Comparison of ENCODE assay signal across 20 mouse cellular contexts in the genomic region with DNA sequence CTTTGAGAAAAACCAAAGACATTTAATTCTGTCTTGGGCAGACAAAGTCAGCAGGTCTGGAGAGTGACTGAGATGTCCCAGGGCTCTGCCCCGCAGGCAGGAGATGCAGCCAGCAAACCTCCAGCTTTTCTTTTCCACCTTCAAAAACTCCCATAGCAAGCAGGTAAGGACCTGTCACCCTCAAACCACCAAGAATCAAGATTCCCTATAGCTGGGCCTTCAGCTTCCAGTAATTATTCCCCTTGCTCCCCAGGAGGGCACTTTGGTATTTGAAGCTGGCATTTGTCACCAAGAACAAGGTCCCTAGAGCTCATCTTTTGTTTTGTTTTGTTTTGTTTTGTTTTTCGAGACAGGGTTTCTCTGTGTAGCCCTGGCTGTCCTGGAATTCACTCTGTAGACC. TPM values are rescaled to one million over a fixed set of nuclear protein-coding genes. Genes with fewer than 3 reads are reported as not detected.
"Had no signal": no experiment of that assay in that cellular context is flagged by ENCODE, and none has a peak within 500 bp of the region (broad histone marks: within the 10 kb centered on the region; RNA-seq: fewer than 3 reads in every experiment).

No protein-coding gene starts in this region.

- H3K4me2 ChIP-seq: midbrain, embryonic 15.5 days had no signal

- H3K9ac ChIP-seq: lung, embryonic 14.5 days; midbrain, embryonic 12.5 days; midbrain, embryonic 15.5 days; neural tube, embryonic 13.5 days; neural tube, embryonic 15.5 days had no signal

- H3K36me3 ChIP-seq: midbrain, embryonic 10.5 days; midbrain, embryonic 12.5 days; midbrain, embryonic 15.5 days; neural tube, embryonic 13.5 days; neural tube, embryonic 15.5 days had no signal

- H3K27ac ChIP-seq: midbrain, embryonic 10.5 days; midbrain, embryonic 12.5 days; midbrain, embryonic 15.5 days; neural tube, embryonic 13.5 days; neural tube, embryonic 15.5 days had no signal

- DNase-seq: lung, adult 18-20 months; lung, embryonic 14.5 days; lung, postnatal 10 days; lung, postnatal 4 days; retina, postnatal 1 day; right cerebral cortex, adult 18-20 months; right cerebral cortex, postnatal 25 days; right cerebral cortex, postnatal 4 days; spleen, adult 18-20 months; thymus, adult 18-20 months; thymus, postnatal 14 days; thymus, postnatal 36 days had no signal

- H3K4me3 ChIP-seq: midbrain, embryonic 12.5 days; neural tube, embryonic 13.5 days had no signal

- H3K9me3 ChIP-seq: midbrain, embryonic 10.5 days; midbrain, embryonic 12.5 days; midbrain, embryonic 15.5 days; neural tube, embryonic 13.5 days; neural tube, embryonic 15.5 days had no signal

RNA-seq across cellular contexts. Expression of a gene that starts 0.7 kb away (rescaled TPM):
- polyA plus RNA-seq: midbrain, embryonic 12.5 days; neural tube, embryonic 11.5 days; neural tube, embryonic 13.5 days; small intestine, adult 2 months; stomach, embryonic 14.5 days had no signal
